Mouse (Mus musculus) kidney, postnatal 4 days (tissue): Measurements from ENCODE around the gene Idh1.

Experiments
- DNase-seq, 2 experiments: peaks; one replicate each; pipeline ENCODE4 v3.0.0; 2021; ENCODE audit warnings: mixed read lengths in 2 of 2

Gene Idh1

DNA sequence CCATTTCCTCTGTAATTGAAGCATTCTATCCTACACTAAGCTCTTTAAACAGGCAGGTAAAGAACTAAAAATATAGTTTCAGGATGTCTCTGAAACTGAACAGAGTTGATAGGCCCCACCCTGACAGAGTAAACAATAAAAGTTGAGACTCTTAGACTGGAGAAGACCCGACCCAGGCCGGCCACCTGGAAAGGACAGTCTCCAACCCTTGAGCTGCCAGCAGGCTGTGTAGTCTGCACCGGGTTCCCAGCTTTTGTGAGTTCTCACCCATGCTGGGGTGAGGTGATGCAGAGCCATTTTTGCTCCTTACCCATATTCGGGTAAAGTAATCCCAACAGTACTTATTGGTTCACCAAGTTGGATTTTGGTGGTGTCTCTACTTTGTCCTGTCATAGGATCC lies 10.1 kb downstream of the Idh1 start:
- no peak for DNase-seq

GRCm38 (mm10) chr1:65173716-65174115 lies 12.6 kb downstream of the Idh1 start:
- DNase-seq: no peak

- no peak for DNase-seq
Observed at GRCm38 (mm10) chr1:65171579-65171978, 14.7 kb downstream of the Idh1 start.

GRCm38 (mm10) chr1:65169947-65170346 lies 16.4 kb downstream of the Idh1 start:
- DNase-seq: no peak

DNA sequence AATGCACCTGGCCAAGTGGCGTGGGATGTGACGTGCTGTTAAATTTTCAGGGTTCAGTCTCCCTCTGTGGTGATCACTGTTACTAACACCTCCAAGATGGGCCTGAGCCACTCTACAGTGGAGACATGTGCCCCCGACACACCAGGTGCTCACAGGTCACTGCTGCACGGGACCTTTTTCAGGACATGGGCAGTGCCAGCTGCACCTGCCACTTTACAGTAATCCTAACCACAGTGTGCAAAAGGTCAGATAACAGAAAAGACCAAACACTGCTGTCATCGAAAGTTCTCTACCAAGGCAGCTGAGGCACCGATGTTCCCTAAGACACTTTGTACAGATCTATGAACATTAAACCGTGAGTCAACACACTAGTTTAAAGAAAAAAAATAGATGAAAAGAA lies 16.8 kb downstream of the Idh1 start:
- no peak for DNase-seq

DNA sequence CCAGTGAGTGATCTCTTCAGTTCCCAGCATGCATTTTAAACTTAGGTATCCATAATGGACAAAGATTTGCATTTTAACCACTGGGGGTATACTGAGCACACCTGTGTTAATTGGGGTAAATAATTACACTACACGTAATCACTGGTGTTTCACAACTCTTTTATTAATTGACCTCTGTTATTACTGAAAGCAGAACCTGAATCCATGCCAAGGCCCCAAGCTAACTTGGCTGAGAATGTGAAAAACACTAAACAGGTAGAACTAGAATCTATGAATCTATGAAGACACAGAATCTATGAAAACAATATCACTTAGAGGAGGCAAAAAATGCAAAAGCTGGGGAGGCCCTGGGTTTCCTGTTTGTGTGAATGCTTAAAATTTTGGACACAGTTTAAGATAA lies 18.8 kb downstream of the Idh1 start:
- no peak for DNase-seq

GRCm38 (mm10) chr1:65162210-65162609 lies 24.1 kb downstream of the Idh1 start:
- peak; percentile 10 to 28 for DNase-seq

DNA sequence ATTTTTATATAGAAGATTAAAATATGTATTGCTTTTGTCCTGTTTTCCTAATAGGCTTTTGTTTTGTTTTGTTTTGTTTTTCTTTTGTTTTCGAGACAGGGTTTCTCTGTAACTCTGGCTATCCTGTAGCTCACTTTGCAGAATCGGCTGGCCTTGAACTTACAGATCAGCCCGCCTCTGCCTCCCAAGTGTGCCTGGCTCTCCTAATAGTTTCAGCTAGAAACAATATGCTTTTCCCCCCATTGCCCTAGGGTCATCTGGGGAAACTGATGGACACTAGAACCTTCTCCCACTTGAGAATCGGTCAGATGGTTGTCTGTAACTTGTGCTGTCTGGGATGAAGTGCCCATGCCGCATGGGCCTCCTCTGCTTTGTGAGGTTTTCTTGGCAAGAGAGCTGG lies 30.2 kb downstream of the Idh1 start:
- DNase-seq: no peak

DNA sequence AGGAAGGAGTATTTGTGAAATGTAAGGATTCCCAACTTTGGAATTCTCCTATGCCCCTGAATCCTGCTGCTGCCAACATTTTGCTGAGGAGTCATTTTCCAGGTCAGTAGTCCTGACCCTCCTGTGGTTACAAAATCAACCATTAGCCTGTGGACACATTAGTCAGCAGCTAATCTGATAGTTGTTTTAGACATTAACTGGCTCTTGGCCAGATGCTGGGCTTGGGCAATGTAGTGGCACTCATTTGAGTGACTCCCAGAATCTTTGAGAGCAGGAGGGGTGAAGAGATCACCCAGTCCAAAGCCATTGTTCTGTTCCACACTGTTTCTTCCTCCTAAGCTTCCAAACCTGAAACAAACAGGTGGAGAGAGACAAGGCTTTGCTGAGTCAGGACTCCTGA lies 31.5 kb downstream of the Idh1 start:
- DNase-seq: peak; percentile 68 to 77

GRCm38 (mm10) chr1:65147971-65148370 lies 38.3 kb downstream of the Idh1 start:
- no peak for DNase-seq

- DNase-seq: no peak
Observed at GRCm38 (mm10) chr1:65147326-65147725, 39.0 kb downstream of the Idh1 start.

DNA sequence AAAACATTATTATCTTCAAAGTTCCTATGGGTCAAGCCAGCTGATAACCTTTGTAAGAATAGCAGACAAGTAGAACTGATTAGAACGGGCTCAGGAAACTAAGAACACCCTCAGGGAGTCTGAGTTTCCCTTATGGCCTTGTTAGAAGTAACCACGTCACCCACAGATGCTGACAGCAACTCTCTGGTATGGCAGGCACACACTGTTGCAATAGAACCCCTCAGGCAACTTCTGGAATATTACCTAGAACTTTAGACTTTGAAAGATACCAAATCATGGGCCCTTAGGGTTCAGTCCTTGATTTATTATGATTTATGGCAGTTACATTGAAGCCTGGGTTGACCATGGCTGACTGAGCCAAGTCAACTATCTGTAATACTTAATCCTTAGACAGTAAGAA lies 39.7 kb downstream of the Idh1 start:
- DNase-seq: no peak

- DNase-seq: no peak
Observed at GRCm38 (mm10) chr1:65144783-65145182, 41.5 kb downstream of the Idh1 start.

- no peak for DNase-seq
Observed at GRCm38 (mm10) chr1:65137560-65137959, 48.7 kb downstream of the Idh1 start.

GRCm38 (mm10) chr1:65132833-65133232 lies 53.5 kb downstream of the Idh1 start:
- DNase-seq: no peak

GRCm38 (mm10) chr1:65131671-65132070 lies 54.6 kb downstream of the Idh1 start:
- DNase-seq: no peak

DNA sequence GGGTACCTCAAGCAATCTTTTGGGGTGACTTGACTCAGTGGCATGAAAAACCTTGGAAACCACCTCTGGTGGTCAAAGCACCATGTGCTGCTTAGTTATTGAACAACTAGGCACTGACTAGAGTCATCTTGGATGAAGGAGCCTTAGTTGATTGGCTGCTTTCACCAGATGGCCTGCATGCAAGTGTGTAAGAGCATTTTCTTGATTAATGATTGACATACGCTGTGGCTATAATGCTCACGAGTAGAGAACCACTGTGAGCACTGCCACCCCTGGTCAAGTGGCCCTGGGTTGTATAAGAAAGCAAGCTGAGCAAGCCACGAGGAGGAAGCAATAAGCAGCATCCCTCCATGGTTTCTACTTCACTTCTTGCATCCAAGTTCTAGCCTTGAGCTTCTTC lies 56.1 kb downstream of the Idh1 start:
- peak; percentile 6 to 20 for DNase-seq

DNA sequence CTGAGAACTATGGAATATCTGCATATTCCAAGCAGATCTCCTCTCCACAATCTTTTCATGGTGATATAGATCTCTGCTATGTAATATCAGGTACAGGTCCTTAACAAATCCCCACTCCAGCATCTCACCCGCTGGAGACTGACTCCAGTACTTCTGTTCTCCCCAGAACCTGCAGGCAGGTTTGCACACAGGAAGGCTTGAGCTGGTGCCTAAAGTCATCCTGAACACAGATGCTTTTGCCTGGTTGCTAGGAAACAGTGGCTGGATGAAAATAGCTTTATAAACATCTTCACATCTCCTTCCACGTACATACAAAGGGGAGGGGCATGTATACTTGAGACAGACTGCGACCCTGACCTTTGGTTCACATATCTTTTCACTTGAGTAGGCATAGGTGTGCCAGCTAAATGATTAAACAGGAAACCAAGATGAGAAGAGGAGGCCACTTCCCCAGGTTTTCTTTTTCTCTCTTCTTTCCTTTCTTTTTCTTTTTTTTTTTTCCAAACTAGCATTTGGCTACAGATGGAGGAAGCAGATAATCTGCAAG lies 56.6 kb downstream of the Idh1 start:
- DNase-seq: no peak

DNA sequence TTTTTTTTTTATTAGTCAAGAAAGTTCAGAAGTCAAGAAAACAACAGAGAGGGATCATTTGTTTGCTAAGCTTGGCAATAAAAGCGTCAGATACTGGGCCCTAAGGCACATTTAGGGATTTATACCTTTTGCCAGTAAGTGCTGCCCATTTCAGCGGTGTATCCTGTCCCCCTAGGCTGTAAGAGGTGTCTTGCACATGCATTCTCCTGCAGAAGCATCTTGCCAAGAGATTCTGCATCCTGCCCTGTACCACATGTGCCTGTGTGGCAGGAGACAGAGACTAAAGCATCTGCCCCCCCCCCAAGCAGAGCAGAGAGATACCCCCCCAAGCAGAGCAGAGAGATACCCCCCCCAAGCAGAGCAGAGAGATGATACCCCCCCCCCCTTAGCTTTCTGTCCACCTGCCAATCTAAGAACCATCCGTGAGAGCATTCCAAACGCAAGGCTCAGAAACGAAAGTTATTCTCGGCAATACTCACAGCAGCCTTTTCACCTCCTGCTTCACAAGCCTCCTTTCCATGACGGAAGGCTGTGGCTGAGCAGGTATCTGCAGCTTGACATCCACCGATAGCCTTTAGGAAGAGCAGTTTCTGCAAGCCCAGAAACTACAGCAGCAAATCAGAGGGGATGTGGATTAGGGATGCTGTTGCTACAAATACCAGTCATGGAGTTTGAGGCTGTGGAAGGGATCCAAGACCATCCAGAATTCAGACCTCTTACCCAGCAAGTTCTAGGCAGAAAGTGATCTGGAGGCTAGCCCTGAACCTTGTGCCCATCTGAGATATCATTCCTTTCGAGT lies 63.5 kb downstream of the Idh1 start, which contains the start of gene D630023F18Rik:
TSS of gene D630023F18Rik (minus strand) at position 641 of the 799 bp plus-strand sequence.
- DNase-seq: peak in 1 of 2 experiments; percentile 12

- no peak for DNase-seq
Observed at GRCm38 (mm10) chr1:65119438-65119837, 66.9 kb downstream of the Idh1 start, which contains the start of gene Gm28845. TSS of gene Gm28845 (minus strand) at chr1:65119558.

- peak; percentile 17 to 50 for DNase-seq
Observed at GRCm38 (mm10) chr1:65118150-65118913, 68.0 kb downstream of the Idh1 start.

GRCm38 (mm10) chr1:65113536-65114172 lies 72.6 kb downstream of the Idh1 start:
- no peak for DNase-seq

GRCm38 (mm10) chr1:65112807-65113196 lies 73.5 kb downstream of the Idh1 start:
- DNase-seq: peak; percentile 10 to 36
